Mouse (Mus musculus) urinary bladder, adult 2 months (tissue): ENCODE measurements around the gene Tnni3k. TPM values are rescaled to one million over a fixed set of nuclear protein-coding genes. Genes with fewer than 3 reads are reported as not detected.

Experiments used
- DNase-seq: peaks from one replicate; pipeline ENCODE4 v3.0.0; 2022; ENCODE audit warnings: low spot score
- polyA plus RNA-seq: library from polyadenylated mRNA; depleted of rRNA; stranded (reverse); fragments of >200 nt; gene quantifications from 2 replicates; pipeline ENCODE4 v1.2.3, GENCODE M21; 2012

The Tnni3k gene
- polyA plus RNA-seq, 1 experiment: not detected

DNA sequence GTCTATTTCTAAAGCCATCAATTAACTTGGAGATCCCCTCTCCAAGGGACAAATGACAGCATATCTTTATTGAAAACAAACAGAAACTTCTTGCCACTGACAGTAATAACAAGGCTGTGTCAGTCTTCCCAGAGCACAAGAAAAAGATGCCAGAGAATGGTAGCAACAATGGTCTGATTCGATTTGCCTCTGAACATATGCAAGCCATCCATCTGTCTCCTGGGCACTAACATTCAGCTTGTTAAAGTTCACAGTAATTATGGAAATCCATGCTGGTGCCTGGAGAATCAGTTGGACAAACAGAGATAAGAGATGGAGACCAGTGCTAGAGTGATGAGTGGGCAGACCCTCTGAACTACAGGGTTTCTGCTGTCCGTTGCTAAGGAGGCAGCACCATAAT, 102.1 kb downstream of the Tnni3k start:
- DNase-seq: no peak

DNA sequence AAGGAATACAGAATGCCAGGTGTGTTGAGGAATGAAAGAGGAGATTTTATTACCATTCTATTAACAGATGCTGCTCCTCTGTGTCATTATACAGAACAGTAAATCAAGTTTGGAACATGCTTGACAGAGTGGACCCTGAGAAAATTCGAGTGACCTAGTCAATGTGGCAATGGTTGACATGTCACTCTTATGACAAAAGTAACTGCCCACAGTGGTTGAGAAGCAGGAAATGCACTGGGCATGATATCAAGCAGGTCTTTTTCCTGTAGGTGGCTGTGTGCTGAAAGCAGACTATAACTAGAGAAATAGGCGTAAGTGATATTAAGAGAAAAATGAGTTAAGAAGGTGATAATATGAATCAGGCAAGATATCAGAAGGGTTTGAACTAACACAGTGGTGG, 105.7 kb downstream of the Tnni3k start:
- no peak for DNase-seq

DNA sequence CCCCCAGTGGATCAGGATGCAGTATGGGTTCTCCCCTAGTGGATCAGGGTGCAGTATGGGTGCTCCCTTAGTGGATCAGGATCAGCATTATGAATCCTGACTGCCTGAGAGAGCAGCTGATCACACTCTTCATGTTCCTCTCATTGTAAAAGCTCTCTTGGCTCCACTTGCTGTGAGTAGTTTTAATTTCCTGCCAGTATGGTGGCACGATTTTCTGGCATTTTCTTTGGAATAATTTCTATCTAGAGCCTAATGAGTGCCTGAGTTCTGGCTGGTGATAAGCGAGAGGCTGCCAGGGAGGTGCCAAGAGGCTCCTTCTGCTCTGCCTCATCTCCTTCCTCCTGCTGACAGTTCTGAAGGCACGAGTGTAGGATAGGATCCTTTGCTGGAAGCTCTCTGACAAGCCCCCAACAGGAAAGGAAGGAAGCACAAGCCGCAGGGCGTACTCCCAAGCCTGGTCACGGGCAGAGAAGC, 109.5 kb downstream of the Tnni3k start:
- no peak for DNase-seq

DNA sequence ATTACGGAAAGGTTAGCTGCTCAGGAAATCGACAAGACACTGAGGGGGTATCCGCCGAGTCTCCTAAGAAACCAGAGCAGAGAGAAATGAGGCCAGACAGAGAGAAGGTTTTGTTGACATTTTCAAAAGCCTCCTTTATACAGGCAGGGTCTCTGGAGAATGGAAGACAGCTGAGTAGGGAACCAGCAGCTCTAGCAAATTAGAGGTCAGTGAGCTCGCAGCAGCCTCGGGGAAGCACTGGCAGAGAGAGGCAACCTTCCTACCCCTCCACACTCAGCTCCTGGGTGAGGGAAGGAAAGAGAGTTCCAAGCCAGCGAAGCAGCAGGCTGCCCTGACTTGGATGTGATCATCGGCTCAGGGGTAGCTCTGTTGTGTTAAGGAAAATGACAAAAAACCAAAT, 127.5 kb downstream of the Tnni3k start:
- DNase-seq: no peak

- no peak for DNase-seq
Observed at GRCm38 (mm10) chr3:154924936-154925335, 130.3 kb downstream of the Tnni3k start.

GRCm38 (mm10) chr3:154915566-154915965, 139.6 kb downstream of the Tnni3k start:
- no peak for DNase-seq

DNA sequence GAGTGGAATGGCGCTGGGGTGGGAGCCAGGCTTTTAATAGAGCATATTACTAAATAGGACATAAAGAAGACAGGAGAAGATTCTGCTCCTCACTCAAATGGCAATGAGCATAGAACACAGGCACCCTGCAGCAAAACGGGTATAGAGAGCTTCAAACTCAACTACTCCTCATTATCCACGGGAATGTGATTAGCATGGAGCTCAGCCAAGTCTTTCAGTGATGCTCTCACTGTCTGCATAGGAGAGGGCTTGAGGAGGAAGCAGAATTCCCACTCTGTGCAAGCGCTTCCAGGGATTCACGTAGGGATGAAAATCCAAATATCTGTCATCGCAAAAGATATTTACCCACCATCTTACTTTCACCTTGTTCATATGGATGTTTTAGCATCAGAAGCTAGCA, 141.6 kb downstream of the Tnni3k start:
- DNase-seq: no peak

GRCm38 (mm10) chr3:154896737-154897136, 158.5 kb downstream of the Tnni3k start:
- no peak for DNase-seq

DNA sequence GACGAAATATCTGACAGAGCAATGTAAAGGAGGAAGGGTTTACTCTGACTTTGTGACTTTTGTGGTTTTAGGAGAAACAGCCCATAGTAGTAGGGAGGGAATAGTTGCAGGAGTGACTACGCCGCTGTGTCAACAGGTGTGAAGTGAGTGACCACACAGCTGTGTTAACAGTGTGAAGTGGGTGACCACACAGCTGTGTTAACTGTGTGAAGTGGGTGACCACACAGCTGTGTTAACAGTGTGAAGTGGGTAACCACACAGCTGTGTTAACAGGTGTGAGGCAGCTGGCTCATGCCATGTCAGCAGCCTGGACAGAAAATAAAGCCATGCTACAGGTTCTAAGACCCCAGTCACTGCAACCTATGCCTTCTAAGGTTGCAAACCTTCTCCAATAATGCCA, 162.0 kb downstream of the Tnni3k start:
- DNase-seq: no peak

DNA sequence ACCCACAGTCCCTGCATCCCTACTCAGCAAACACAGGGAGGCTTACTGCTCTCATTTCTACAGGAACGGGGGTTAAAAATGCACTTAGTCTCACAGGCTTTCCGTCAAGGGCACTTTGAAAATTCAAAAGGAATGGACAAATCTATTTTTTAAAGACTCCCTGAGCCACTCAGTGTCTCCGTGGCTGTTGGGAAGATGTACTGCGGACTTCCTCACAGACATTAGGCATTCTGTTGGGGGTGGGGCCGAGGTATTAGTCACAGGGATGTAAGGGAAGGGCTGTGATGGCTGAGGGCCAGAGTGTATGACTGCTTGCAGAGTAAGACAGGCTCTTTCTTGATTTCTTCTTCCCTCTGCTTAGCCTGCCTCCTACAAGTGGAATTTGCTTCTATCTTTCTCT, 169.8 kb downstream of the Tnni3k start:
- DNase-seq: no peak

GRCm38 (mm10) chr3:154885048-154885447, 170.2 kb downstream of the Tnni3k start:
- no peak for DNase-seq

GRCm38 (mm10) chr3:154881428-154881986, 173.7 kb downstream of the Tnni3k start:
- DNase-seq: no peak

DNA sequence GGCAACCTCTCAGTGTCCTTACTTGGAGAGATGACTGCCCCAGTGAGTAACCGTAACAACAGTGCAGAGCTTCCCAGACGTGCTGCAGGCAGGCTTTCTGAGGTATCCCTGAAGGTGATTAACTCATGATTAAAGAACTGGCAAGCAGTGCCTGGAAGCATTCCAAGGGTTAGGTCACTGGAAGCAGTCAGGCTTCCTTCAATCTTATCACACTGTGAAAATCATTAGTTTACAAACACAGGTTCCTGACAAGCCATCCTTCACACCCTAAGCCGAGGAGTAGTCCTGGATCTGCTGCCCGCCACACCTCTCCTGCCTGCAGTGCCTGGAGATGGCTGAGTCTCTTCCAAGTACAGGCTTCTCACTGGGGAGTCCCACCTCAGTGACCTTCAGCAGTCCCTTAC, 174.7 kb downstream of the Tnni3k start:
- no peak for DNase-seq

GRCm38 (mm10) chr3:154880108-154880507, 175.1 kb downstream of the Tnni3k start:
- DNase-seq: no peak

GRCm38 (mm10) chr3:154879515-154879914, 175.7 kb downstream of the Tnni3k start:
- no peak for DNase-seq

DNA sequence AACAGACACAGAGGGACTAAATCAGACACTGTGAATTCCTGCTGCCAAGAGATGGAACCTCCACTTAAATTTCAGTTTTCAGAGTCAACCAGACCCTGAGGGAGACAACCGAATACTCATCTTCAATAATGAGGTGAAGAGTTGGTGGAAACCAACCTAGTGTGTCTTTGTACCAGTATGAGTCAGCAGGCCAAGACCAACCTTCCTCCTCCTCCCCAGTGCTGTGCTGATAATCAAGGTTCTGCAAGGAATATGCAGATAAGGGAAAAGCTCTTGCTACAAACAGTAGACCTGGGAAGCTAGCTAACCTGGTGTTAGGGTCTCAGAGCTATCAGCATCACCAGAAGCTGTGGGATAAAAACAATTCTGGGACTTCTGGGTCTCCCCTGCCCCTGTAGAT, 176.1 kb downstream of the Tnni3k start:
- DNase-seq: no peak

DNA sequence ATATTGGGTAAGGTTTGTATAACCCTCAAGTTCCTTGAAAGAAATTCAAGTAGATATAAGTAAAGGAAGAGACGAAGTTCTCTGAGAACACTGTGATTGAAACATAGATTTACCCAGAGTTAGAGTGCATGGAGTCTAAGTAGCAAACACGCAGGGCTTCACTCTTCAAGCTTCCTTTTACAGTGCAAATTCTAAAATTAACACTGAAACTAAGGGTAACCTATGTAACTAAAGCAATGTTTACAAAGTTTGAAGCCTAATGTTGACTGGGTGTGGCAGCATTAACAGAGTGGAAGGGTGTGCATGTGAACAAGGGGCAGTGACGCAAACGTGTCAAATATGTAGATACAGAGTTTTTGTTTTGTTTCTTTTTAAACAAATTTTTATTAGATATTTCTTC, 186.4 kb downstream of the Tnni3k start:
- DNase-seq: no peak

- no peak for DNase-seq
Observed at GRCm38 (mm10) chr3:154861921-154862320, 193.3 kb downstream of the Tnni3k start.

- DNase-seq: no peak
Observed at GRCm38 (mm10) chr3:154859721-154860120, 195.5 kb downstream of the Tnni3k start.

- DNase-seq: no peak
Observed at GRCm38 (mm10) chr3:154853257-154853656, 201.9 kb downstream of the Tnni3k start.

DNA sequence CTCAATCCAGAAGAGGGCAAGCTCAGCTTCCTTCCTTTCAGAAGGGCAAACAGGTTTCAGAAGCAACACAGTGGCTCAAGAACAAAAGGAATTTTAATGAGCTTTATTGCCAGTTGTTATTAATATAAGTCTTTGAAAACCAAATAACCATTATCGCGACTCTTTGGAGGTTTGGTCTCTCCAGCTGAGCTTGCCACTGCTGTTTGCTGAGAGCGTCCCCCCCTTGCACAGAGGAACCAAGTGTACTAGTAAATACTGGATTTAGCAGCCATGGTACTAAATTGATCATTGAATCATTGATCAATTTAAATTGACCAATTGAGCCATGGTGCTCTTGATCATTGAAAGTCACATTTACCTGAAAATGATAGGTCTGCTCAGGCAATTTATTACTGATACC, 202.9 kb downstream of the Tnni3k start:
- DNase-seq: no peak

- no peak for DNase-seq
Observed at GRCm38 (mm10) chr3:154842247-154842646, 213.0 kb downstream of the Tnni3k start.

DNA sequence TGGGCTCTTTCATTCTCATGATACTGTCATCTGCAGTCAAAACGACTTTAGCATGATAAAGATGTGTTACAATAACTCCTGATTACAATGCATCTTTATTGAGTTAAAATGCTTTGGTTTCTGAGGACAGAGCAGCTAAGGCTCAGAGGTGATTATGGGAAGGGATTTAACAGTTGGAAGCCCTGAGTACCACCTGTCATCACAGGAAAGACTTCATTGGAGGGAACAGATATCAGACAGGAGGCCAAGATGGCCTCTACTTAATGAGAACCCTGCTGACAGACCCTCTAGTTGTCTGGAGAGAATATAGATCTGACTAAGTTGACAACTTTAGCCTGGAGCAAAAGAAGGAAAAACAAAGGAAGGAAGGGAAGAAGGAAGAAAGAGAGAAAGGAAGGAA, 214.1 kb downstream of the Tnni3k start:
- DNase-seq: no peak

DNA sequence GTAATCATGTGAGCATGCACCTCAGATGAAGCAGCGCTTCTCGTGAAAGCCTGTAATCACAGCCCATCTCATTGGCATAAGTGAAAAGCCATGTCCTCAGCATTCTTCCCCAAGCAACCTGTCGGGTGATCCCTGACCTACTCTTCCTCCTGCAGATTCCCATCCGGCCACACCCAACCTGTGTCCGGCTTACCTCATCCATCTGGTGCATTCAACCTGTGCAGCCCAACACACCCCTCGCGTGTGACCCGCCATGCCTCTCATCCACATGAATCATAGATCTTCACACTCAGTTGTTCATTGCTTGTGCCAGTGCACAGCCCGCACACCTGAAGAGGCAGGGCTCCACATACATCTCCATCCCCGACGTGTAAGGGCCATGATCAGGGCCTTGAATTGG, 217.3 kb downstream of the Tnni3k start:
- no peak for DNase-seq
